Mouse (Mus musculus) ovary, postnatal 36 days (tissue): ENCODE results near the gene Tor1b.
"Not testable (repeated sequence)": the region's sequence is repeated elsewhere in the genome, so short reads cannot be mapped to it uniquely, and the experiment has no call there.

ENCODE experiments used
- DNase-seq: peaks from one replicate; pipeline ENCODE4 v3.0.0; 2022; ENCODE audit warnings: low spot score, mixed read lengths

The Tor1b gene

GRCm38 (mm10) chr2:30952824-30953490, at the start of gene Tor1b:
Gene Tor1b, plus strand, starts transcription at chr2:30952959.
- DNase-seq: peak; percentile 78

GRCm38 (mm10) chr2:30904231-30904630, 48.5 kb upstream of the Tor1b start:
- DNase-seq: no peak

- DNase-seq: no peak
Observed at GRCm38 (mm10) chr2:30904991-30905390, 47.8 kb upstream of the Tor1b start.

- DNase-seq: no peak
Observed at GRCm38 (mm10) chr2:30905906-30906305, 46.9 kb upstream of the Tor1b start.

GRCm38 (mm10) chr2:30906641-30907040, 46.1 kb upstream of the Tor1b start:
- DNase-seq: no peak

GRCm38 (mm10) chr2:30912291-30912773, 40.4 kb upstream of the Tor1b start:
- DNase-seq: peak; percentile 75

- no peak for DNase-seq
Observed at GRCm38 (mm10) chr2:30913022-30913421, 39.7 kb upstream of the Tor1b start.

GRCm38 (mm10) chr2:30914836-30915235, 37.9 kb upstream of the Tor1b start:
- no peak for DNase-seq

- no peak for DNase-seq
Observed at GRCm38 (mm10) chr2:30915376-30915775, 37.4 kb upstream of the Tor1b start.

- not testable (repeated sequence) for DNase-seq
Observed at GRCm38 (mm10) chr2:30915933-30916332, 36.8 kb upstream of the Tor1b start.

GRCm38 (mm10) chr2:30917649-30918048, 35.1 kb upstream of the Tor1b start:
- no peak for DNase-seq

- no peak for DNase-seq
Observed at GRCm38 (mm10) chr2:30918126-30918525, 34.6 kb upstream of the Tor1b start.

GRCm38 (mm10) chr2:30918780-30919329, 33.9 kb upstream of the Tor1b start:
- DNase-seq: no peak

- DNase-seq: no peak
Observed at GRCm38 (mm10) chr2:30920216-30920615, 32.5 kb upstream of the Tor1b start.

GRCm38 (mm10) chr2:30923099-30923498, 29.7 kb upstream of the Tor1b start:
- no peak for DNase-seq

- no peak for DNase-seq
Observed at GRCm38 (mm10) chr2:30925181-30925580, 27.6 kb upstream of the Tor1b start.

GRCm38 (mm10) chr2:30926381-30926780, 26.4 kb upstream of the Tor1b start:
- no peak for DNase-seq

- no peak for DNase-seq
Observed at GRCm38 (mm10) chr2:30927151-30927781, 25.5 kb upstream of the Tor1b start.

GRCm38 (mm10) chr2:30927844-30928628, 24.7 kb upstream of the Tor1b start:
- peak; percentile 75 for DNase-seq

- DNase-seq: no peak
Observed at GRCm38 (mm10) chr2:30928893-30929482, 23.8 kb upstream of the Tor1b start.

GRCm38 (mm10) chr2:30929483-30930045, 23.2 kb upstream of the Tor1b start, which contains the start of gene Ptges:
Gene Ptges, minus strand, starts transcription at chr2:30929863.
- DNase-seq: peak; percentile 80

- DNase-seq: not testable (repeated sequence)
Observed at GRCm38 (mm10) chr2:30930846-30931245, 21.9 kb upstream of the Tor1b start.
